Mouse (Mus musculus): ENCODE measurements at regions not wholly inside any gene's neighbourhood (a gene's known extent, or its start where the extent isn't known, plus 50 kb on each side); places are given as distances from the start of the nearest gene placed in this dataset.

DNA sequence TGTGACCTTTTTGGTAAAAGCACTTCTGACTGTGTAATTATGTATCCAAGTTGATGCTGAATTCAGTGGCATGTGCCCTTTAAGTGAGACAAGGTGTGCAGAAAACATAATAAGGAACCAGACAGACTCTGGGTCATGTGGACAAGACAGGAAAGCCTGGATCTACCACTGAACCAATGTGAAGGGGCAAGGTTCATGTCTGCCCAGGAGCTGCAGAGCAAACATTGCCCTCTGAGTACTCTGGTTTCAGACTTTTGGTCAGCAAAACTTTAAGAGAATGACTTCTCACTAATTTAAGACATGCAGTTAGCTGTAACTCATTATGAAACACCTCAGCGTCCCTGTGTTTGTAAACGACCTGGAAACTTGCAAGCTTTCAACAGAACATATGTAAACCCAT, 68.3 kb upstream of the N6amt1 start:
- TF ChIP-seq CTCF (IDR thresholded peaks at IDR 0.05; ENCODE audit: low read depth) = no peak
- TF ChIP-seq EP300 (IDR thresholded peaks at IDR 0.05; ENCODE audit: low read depth) = no peak

All from liver, postnatal 0 days (tissue).